Mouse (Mus musculus) CH12F3 (cell line): ENCODE measurements at regions not wholly inside any gene's neighbourhood (a gene's known extent, or its start where the extent isn't known, plus 50 kb on each side); places are given as distances from the start of the nearest gene placed in this dataset.

Experiments used
- in situ Hi-C: fragments of 300-500 bp; cut with MboI; formaldehyde crosslinking; loops from 2 replicates; pipeline ENCODE4 v1.14.3; 2020; ENCODE audit warnings: low sequenced_read_pairs

- in situ Hi-C loops: loop anchor here (25.0 kb wide), 2 partner anchors 174 to 399 kb away; no protein-coding TSS in a partner anchor
Measured at GRCm38 (mm10) chr2:11113191-11113590, 58.7 kb upstream of the Prkcq start.

GRCm38 (mm10) chr2:11118625-11119024 lies 53.3 kb upstream of the Prkcq start:
- in situ Hi-C loops: loop anchor here (25.0 kb wide), 2 partner anchors 169 to 394 kb away; no protein-coding TSS in a partner anchor

- in situ Hi-C loops: loop anchor here (25.0 kb wide), 2 partner anchors 168 to 393 kb away; no protein-coding TSS in a partner anchor
Measured at GRCm38 (mm10) chr2:11119301-11119700, 52.6 kb upstream of the Prkcq start.
